15 mouse cellular contexts compared by ENCODE assay signal in the genomic region with DNA sequence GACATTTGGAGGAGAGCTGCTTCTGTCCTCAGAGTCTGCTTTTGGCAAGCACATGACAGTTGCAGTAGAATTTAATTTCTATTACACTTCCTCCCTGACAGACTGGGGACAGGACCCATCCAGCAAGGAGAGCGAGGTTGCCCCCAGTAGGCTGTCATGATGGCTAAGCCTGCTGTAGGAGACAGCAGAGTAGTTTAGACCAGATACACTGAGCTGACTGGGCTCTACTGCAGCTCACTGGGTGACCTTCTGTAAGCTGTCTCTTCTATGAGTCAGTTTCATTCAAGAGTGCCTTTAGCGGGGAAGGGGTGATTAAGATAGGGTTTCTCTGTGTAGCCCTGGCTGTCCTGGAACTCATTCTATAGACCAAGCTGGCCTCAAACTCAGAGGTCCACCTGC. TPM values are rescaled to one million over a fixed set of nuclear protein-coding genes. Genes with fewer than 3 reads are reported as not detected.
DNase-seq lines count a peak whose midpoint lies in the region; ATAC-seq lines count a peak whose summit lies in the region.
"Had no signal": no experiment of that assay in that cellular context is flagged by ENCODE, and none has a peak within 500 bp of the region (broad histone marks: within the 10 kb centered on the region; RNA-seq: fewer than 3 reads in every experiment).

No protein-coding gene starts in this region.

- no peak overlapping the region for H3K4me3 ChIP-seq in heart, embryonic 11.5 days (ENCODE audit: low read depth, low read length)
- H3K4me3 ChIP-seq in lung, embryonic 16.5 days (ENCODE audit: low read length): no peak overlapping the region
- no peak overlapping the region for H3K4me3 ChIP-seq in heart, embryonic 15.5 days
- H3K4me3 ChIP-seq in stomach, embryonic 15.5 days (replicated peaks): no peak overlapping the region
- H3K4me3 ChIP-seq: embryonic facial prominence, embryonic 15.5 days; forebrain, embryonic 15.5 days; hindbrain, embryonic 12.5 days; midbrain, embryonic 12.5 days had no signal

- no peak for ATAC-seq in heart, embryonic 11.5 days (replicated peaks; ENCODE audit: insufficient number of reproducible peaks, low FRiP score, low TSS enrichment)
- ATAC-seq in lung, embryonic 16.5 days (ENCODE audit: low read depth): no peak
- no peak for ATAC-seq in heart, embryonic 15.5 days (replicated peaks; ENCODE audit: insufficient number of reproducible peaks, insufficient read depth, low FRiP score, low read depth)
- no peak for ATAC-seq in stomach, embryonic 15.5 days (ENCODE audit: insufficient read depth, low FRiP score, low read depth)
- ATAC-seq in erythroblast, adult 5-6 weeks (replicated peaks; ENCODE audit: low FRiP score, poor library complexity, severe bottlenecking): no peak
- ATAC-seq: forebrain, embryonic 15.5 days; intestine, postnatal 0 days had no signal

- H3K4me1 ChIP-seq in heart, embryonic 11.5 days (ENCODE audit: control insufficient read depth, insufficient read depth, low read length): peaks cover 67% of the 10 kb centered on the region
- peaks cover 74% of the 10 kb centered on the region for H3K4me1 ChIP-seq in lung, embryonic 16.5 days (replicated peaks; ENCODE audit: control insufficient read depth, insufficient read depth, low read length)
- peaks cover 94% of the 10 kb centered on the region for H3K4me1 ChIP-seq in heart, embryonic 15.5 days (replicated peaks)
- peaks cover 56% of the 10 kb centered on the region for H3K4me1 ChIP-seq in stomach, embryonic 15.5 days

- no peaks in the 10 kb centered on the region for H3K9me3 ChIP-seq in heart, embryonic 11.5 days (replicated peaks; ENCODE audit: control insufficient read depth, low read length)
- no peaks in the 10 kb centered on the region for H3K9me3 ChIP-seq in lung, embryonic 16.5 days (ENCODE audit: control insufficient read depth, low read length)
- H3K9me3 ChIP-seq in heart, embryonic 15.5 days (replicated peaks): no peaks in the 10 kb centered on the region
- H3K9me3 ChIP-seq in stomach, embryonic 15.5 days: no peaks in the 10 kb centered on the region
- H3K9me3 ChIP-seq: embryonic facial prominence, embryonic 15.5 days; forebrain, embryonic 15.5 days; hindbrain, embryonic 12.5 days; midbrain, embryonic 12.5 days had no signal

- H3K27ac ChIP-seq in heart, embryonic 11.5 days (ENCODE audit: low read depth, low read length): peak overlapping the region; percentile 78
- H3K27ac ChIP-seq in lung, embryonic 16.5 days (ENCODE audit: low read length): peak overlapping the region; percentile 26
- peak overlapping the region; percentile 91 for H3K27ac ChIP-seq in heart, embryonic 15.5 days
- 0 out of 2 replicates have a peak overlapping the region, but pooled peaks have one; percentile 16 for H3K27ac ChIP-seq in stomach, embryonic 15.5 days
- H3K27ac ChIP-seq: forebrain, embryonic 15.5 days; hindbrain, embryonic 12.5 days; midbrain, embryonic 12.5 days had no signal

- 56% methylated on average over 2 of the region's 2 CpGs for WGBS in heart, embryonic 11.5 days (ENCODE audit: insufficient replicate concordance)
- 61% methylated on average over 2 of the region's 2 CpGs for WGBS in lung, embryonic 16.5 days
- 43% methylated on average over 2 of the region's 2 CpGs for WGBS in heart, embryonic 15.5 days
- WGBS in stomach, embryonic 15.5 days: 59% methylated on average over 2 of the region's 2 CpGs

- DNase-seq in heart, adult 18-20 months: no peak
- no peak for DNase-seq in lung, postnatal 10 days
- DNase-seq: lung, postnatal 14 days; right cerebral cortex, postnatal 4 days; thymus, postnatal 36 days had no signal

- H3K9ac ChIP-seq in heart, embryonic 11.5 days (ENCODE audit: low read depth, low read length): peak overlapping the region; percentile 28; the same call in 1 of the 2 replicates
- no peak overlapping the region for H3K9ac ChIP-seq in lung, embryonic 16.5 days (ENCODE audit: low read length)
- no peak overlapping the region for H3K9ac ChIP-seq in heart, embryonic 15.5 days
- H3K9ac ChIP-seq in stomach, embryonic 15.5 days: no peak overlapping the region
- H3K9ac ChIP-seq: embryonic facial prominence, embryonic 15.5 days; forebrain, embryonic 15.5 days; hindbrain, embryonic 12.5 days; midbrain, embryonic 12.5 days had no signal

- H3K36me3 ChIP-seq in heart, embryonic 11.5 days (ENCODE audit: control insufficient read depth, insufficient read depth, low read length): no peaks in the 10 kb centered on the region
- no peaks in the 10 kb centered on the region for H3K36me3 ChIP-seq in lung, embryonic 16.5 days (ENCODE audit: control insufficient read depth, insufficient read depth, low read length)
- H3K36me3 ChIP-seq in heart, embryonic 15.5 days: no peaks in the 10 kb centered on the region; the same call in 1 of the 2 replicates
- no peaks in the 10 kb centered on the region for H3K36me3 ChIP-seq in stomach, embryonic 15.5 days
- H3K36me3 ChIP-seq: embryonic facial prominence, embryonic 15.5 days; forebrain, embryonic 15.5 days; hindbrain, embryonic 12.5 days; midbrain, embryonic 12.5 days had no signal

- no peaks in the 10 kb centered on the region for H3K27me3 ChIP-seq in heart, embryonic 11.5 days (ENCODE audit: control insufficient read depth, insufficient read depth, low read length)
- H3K27me3 ChIP-seq in lung, embryonic 16.5 days (ENCODE audit: control insufficient read depth, insufficient read depth, low read depth, low read length): 0 out of 2 replicates have a peak, but pooled peaks cover 2% of the 10 kb centered on the region
- H3K27me3 ChIP-seq in heart, embryonic 15.5 days: no peaks in the 10 kb centered on the region
- no peaks in the 10 kb centered on the region for H3K27me3 ChIP-seq in stomach, embryonic 15.5 days (replicated peaks)
- H3K27me3 ChIP-seq: embryonic facial prominence, embryonic 15.5 days; forebrain, embryonic 15.5 days; hindbrain, embryonic 12.5 days; midbrain, embryonic 12.5 days had no signal

- 0 out of 2 replicates have a peak overlapping the region, but pooled peaks have one; percentile 6 for H3K4me2 ChIP-seq in heart, embryonic 11.5 days
- H3K4me2 ChIP-seq in lung, embryonic 16.5 days (ENCODE audit: low read depth, low read length): no peak overlapping the region
- no peak overlapping the region for H3K4me2 ChIP-seq in heart, embryonic 15.5 days
- no peak overlapping the region for H3K4me2 ChIP-seq in stomach, embryonic 15.5 days
- H3K4me2 ChIP-seq: embryonic facial prominence, embryonic 15.5 days; forebrain, embryonic 15.5 days; hindbrain, embryonic 12.5 days; midbrain, embryonic 12.5 days had no signal

RNA-seq across cellular contexts. Expression of a gene that starts 27.7 kb away (rescaled TPM):
- polyA plus RNA-seq in heart, embryonic 11.5 days (2014; fragmentation: Nextera tagmentation; extraction: Ambion mirVana): 43.0 and 43.9 TPM in 2 replicates
- total RNA-seq in heart, adult 18-20 months (2021): 1 to 10 TPM; 8.6 to 9.6 TPM
- polyA plus RNA-seq in lung, embryonic 16.5 days (2015; fragmentation: Nextera tagmentation; extraction: Ambion mirVana): 43.8 and 49.9 TPM in 2 replicates
- 23.9 and 30.7 TPM in 2 replicates for polyA plus RNA-seq in heart, embryonic 15.5 days (2015; fragmentation: Nextera tagmentation; extraction: Ambion mirVana)
- 56.3 and 61.1 TPM in 2 replicates for polyA plus RNA-seq in stomach, embryonic 15.5 days (2015; fragmentation: Nextera tagmentation; extraction: Ambion mirVana)
- 7.5 and 14.2 TPM in 2 replicates for total RNA-seq in erythroblast, adult 5-6 weeks (2015; ENCODE audit: low replicate concordance)
- 11.4 and 13.4 TPM in 2 replicates for total RNA-seq in erythroblast, adult 5-6 weeks (2017; ENCODE audit: low replicate concordance)

Comparison
In these comparisons a context has a peak if more than half of its experiments do, and no peak if none do; other contexts are left out.
1. H3K27ac ChIP-seq: peak in every context shown above with its lines; median percentile 91 in heart, embryonic 15.5 days; 78 in heart, embryonic 11.5 days; 26 in lung, embryonic 16.5 days; 16 in stomach, embryonic 15.5 days.